Comparison of ENCODE assay signal across 8 mouse cellular contexts in genomic region chr19:10239975-10240653, GRCm38 (mm10). TPM values are rescaled to one million over a fixed set of nuclear protein-coding genes. Genes with fewer than 3 reads are reported as not detected.
DNase-seq lines count a peak whose midpoint lies in the region; ATAC-seq and TF ChIP-seq lines count a peak whose summit lies in the region.

No protein-coding gene starts in this region.

- TF ChIP-seq POLR2A in testis, adult 2 months (IDR thresholded peaks at IDR 0.05; ENCODE audit: control insufficient read depth, low read depth, low read length) = 0 out of 2 replicates have a peak, but pooled peaks have one; percentile 30

- 2% methylated on average over 26 of the region's 26 CpGs for WGBS in liver, embryonic 12.5 days (ENCODE audit: insufficient replicate concordance)

- peak overlapping the region; percentile 85 for H3K4me2 ChIP-seq in liver, embryonic 12.5 days

- no peaks in the 10 kb centered on the region for H3K36me3 ChIP-seq in testis, adult 2 months (ENCODE audit: control insufficient read depth, insufficient read depth, low read length)
- no peaks in the 10 kb centered on the region for H3K36me3 ChIP-seq in liver, embryonic 12.5 days

- H3K4me1 ChIP-seq in testis, adult 2 months (ENCODE audit: control insufficient read depth, insufficient read depth, low read length) = peaks cover 9% of the 10 kb centered on the region
- H3K4me1 ChIP-seq in liver, embryonic 12.5 days = peaks cover 49% of the 10 kb centered on the region

- H3K9me3 ChIP-seq in liver, embryonic 12.5 days (replicated peaks) = no peaks in the 10 kb centered on the region

- H3K9ac ChIP-seq in liver, embryonic 12.5 days = peak overlapping the region; percentile 67

- no peak for DNase-seq in cerebellum, adult 18-20 months
- DNase-seq in testis, postnatal 10 days (ENCODE audit: low spot score) = no peak
- no peak for DNase-seq in gastrocnemius, postnatal 36 days
- DNase-seq in ovary, postnatal 36 days (ENCODE audit: low spot score) = no peak
- DNase-seq in left cerebral cortex, adult 8-10 months (ENCODE audit: low spot score in 2 of 2) = no peak

- intact Hi-C loops in gastrocnemius, postnatal 36 days (cut with DNase I) = loop anchor here (10.0 kb wide), 1 partner anchor 235 kb away; no protein-coding TSS in a partner anchor

- no peak overlapping the region; the same call in 1 of the 2 replicates for H3K27ac ChIP-seq in testis, adult 2 months (ENCODE audit: control insufficient read depth, insufficient read depth, low read depth, low read length)
- peak overlapping the region; percentile 22; the same call in 1 of the 2 replicates for H3K27ac ChIP-seq in liver, embryonic 12.5 days

- no peak for TF ChIP-seq CTCF in testis, adult 2 months (IDR thresholded peaks at IDR 0.05; ENCODE audit: control insufficient read depth, insufficient read depth, insufficient replicate concordance, low read depth, low read length)

- peak overlapping the region; percentile 87 for H3K4me3 ChIP-seq in testis, adult 2 months (ENCODE audit: control insufficient read depth, low read depth, low read length)
- H3K4me3 ChIP-seq in liver, embryonic 12.5 days = peak overlapping the region; percentile 54

- no peaks in the 10 kb centered on the region for H3K27me3 ChIP-seq in testis, adult 2 months (ENCODE audit: control insufficient read depth, insufficient read depth, low read length)
- peaks cover 45% of the 10 kb centered on the region for H3K27me3 ChIP-seq in liver, embryonic 12.5 days (replicated peaks)

- peak; percentile 54; the same call in 1 of the 2 replicates for ATAC-seq in cerebellum, adult (ENCODE audit: insufficient number of reproducible peaks, low FRiP score, low TSS enrichment)
- no peak; the same call in 1 of the 2 replicates for ATAC-seq in liver, embryonic 12.5 days

RNA-seq across cellular contexts. Expression of gene Myrf, which starts 0.4 kb away (rescaled TPM):
- polyA plus RNA-seq in testis, adult 2 months (2012; rRNA removed) = 3.2 and 3.9 TPM in 2 replicates
- 6.6 TPM in 2 replicates for polyA plus RNA-seq in liver, embryonic 12.5 days (2016; fragmentation: Nextera tagmentation; extraction: Ambion mirVana)
- total RNA-seq in gastrocnemius, postnatal 36 days (2021) = under 1 TPM in 1 of 2 experiments, not detected in 1; 0.08 TPM
- total RNA-seq in left cerebral cortex, adult 8-10 months (2022) = 10 to 100 TPM; 28.7 to 33.3 (median 29.0) TPM

RNA-seq across cellular contexts. Expression of gene Fen1, which starts 36.1 kb away (rescaled TPM):
- polyA plus RNA-seq in testis, adult 2 months (2012; rRNA removed) = 28.7 and 29.7 TPM in 2 replicates
- 198 and 200 TPM in 2 replicates for polyA plus RNA-seq in liver, embryonic 12.5 days (2016; fragmentation: Nextera tagmentation; extraction: Ambion mirVana)
- 1 to 10 TPM; 3.1 to 3.9 TPM for total RNA-seq in gastrocnemius, postnatal 36 days (2021)
- 10 to 100 TPM; 11.7 to 14.4 (median 13.0) TPM for total RNA-seq in left cerebral cortex, adult 8-10 months (2022)

RNA-seq across cellular contexts. Expression of gene Tmem258, which starts 36.3 kb away (rescaled TPM):
- polyA plus RNA-seq in testis, adult 2 months (2012; rRNA removed) = 329 and 331 TPM in 2 replicates
- polyA plus RNA-seq in liver, embryonic 12.5 days (2016; fragmentation: Nextera tagmentation; extraction: Ambion mirVana) = 350 and 353 TPM in 2 replicates
- 10 to 100 TPM; 75.5 to 81.9 TPM for total RNA-seq in gastrocnemius, postnatal 36 days (2021)
- total RNA-seq in left cerebral cortex, adult 8-10 months (2022) = 10 to 100 TPM; 70.4 to 87.1 (median 72.2) TPM

RNA-seq across cellular contexts. Expression of gene Fads1, which starts 57.4 kb away (rescaled TPM):
- 32.6 and 35.4 TPM in 2 replicates for polyA plus RNA-seq in testis, adult 2 months (2012; rRNA removed)
- polyA plus RNA-seq in liver, embryonic 12.5 days (2016; fragmentation: Nextera tagmentation; extraction: Ambion mirVana) = 86.4 and 91.6 TPM in 2 replicates
- total RNA-seq in gastrocnemius, postnatal 36 days (2021) = 1 to 10 TPM; 5.3 to 6.3 TPM
- 100 to 1,000 TPM; 194 to 215 (median 198) TPM for total RNA-seq in left cerebral cortex, adult 8-10 months (2022)

Comparison
In these comparisons a context has a peak if more than half of its experiments do, and no peak if none do; other contexts are left out.
1. RNA of gene Myrf, which starts 0.4 kb away (total RNA-seq): 28.7 to 33.3 TPM in left cerebral cortex, adult 8-10 months; 0.08 TPM in gastrocnemius, postnatal 36 days; every median in the first group is over 10 times any median in the second.